Mouse (Mus musculus): ENCODE data around the gene 1700001K19Rik.

GRCm38 (mm10) chr12:110714215-110714614 lies 31.8 kb upstream of the 1700001K19Rik start:
- TF ChIP-seq CTCF (IDR thresholded peaks at IDR 0.05) (no peak), EP300 (IDR thresholded peaks at IDR 0.05) (no peak)

All from lung, postnatal 0 days (tissue).